Mouse (Mus musculus): ENCODE measurements around the gene Accsl.

- no peak for TF ChIP-seq MAX (IDR thresholded peaks at IDR 0.05; ENCODE audit: low read depth)
- TF ChIP-seq POLR2A (IDR thresholded peaks at IDR 0.05; ENCODE audit: insufficient read length, low read depth): no peak
- no peak for TF ChIP-seq CEBPB (IDR thresholded peaks at IDR 0.05; ENCODE audit: insufficient read depth, poor library complexity, severe bottlenecking)
- TF ChIP-seq USF1 (IDR thresholded peaks at IDR 0.05; ENCODE audit: low read depth): no peak
- TF ChIP-seq E2F4 (IDR thresholded peaks at IDR 0.05; ENCODE audit: insufficient read depth): no peak
- no peak for TF ChIP-seq TCF12 (IDR thresholded peaks at IDR 0.05; ENCODE audit: insufficient read depth, poor library complexity, severe bottlenecking)
- no peak for TF ChIP-seq POLR2AphosphoS2 (IDR thresholded peaks at IDR 0.05; ENCODE audit: insufficient read length, low read depth)
- TF ChIP-seq MYOG (IDR thresholded peaks at IDR 0.05; ENCODE audit: control insufficient read depth in 1 of 3, insufficient read depth in 1 of 3, insufficient read length in 2 of 3, low read depth in 2 of 3): no peak
These were observed 55.6 kb downstream of the Accsl start for GRCm38 (mm10) chr2:93813343-93813742.
